Mouse (Mus musculus): ENCODE measurements around the gene Rfc5.

- TF ChIP-seq CTCF (IDR thresholded peaks at IDR 0.05; ENCODE audit: low read depth) (no peak), EP300 (IDR thresholded peaks at IDR 0.05; ENCODE audit: low read depth) (no peak)
These were observed 7.0 kb upstream of the Rfc5 start for GRCm38 (mm10) chr5:117395834-117396233.

Measured in heart, postnatal 0 days (tissue).